ENCODE assay signal across 8 mouse cellular contexts in the genomic region with DNA sequence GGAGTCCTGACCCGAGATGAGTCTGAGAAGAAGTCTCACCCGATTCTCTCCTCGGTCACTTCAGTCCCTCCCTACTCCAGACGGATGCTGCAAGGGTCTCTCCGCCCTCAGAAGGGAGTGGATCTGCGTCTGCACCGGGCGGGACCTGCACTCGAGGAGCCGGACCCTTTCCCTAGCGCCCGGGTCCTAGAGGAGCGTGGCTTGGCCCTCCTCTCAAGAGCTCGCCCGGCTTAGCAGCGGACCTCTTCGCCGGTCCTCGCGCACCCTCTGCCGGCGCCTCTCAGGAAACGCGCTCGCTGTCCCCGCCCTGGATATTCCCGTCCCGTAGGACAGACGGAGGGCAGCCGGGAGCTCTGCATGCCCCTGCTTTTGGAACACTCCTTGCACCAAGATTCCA. TPM values are rescaled to one million over a fixed set of nuclear protein-coding genes. Genes with fewer than 3 reads are reported as not detected.
DNase-seq lines count a peak whose midpoint lies in the region; ATAC-seq and TF ChIP-seq lines count a peak whose summit lies in the region.

No protein-coding gene starts in this region.

- peaks cover 24% of the 10 kb centered on the region for H3K27me3 ChIP-seq in limb, embryonic 14.5 days (ENCODE audit: control insufficient read depth, insufficient read depth, low read length)
- H3K27me3 ChIP-seq in midbrain, embryonic 16.5 days (ENCODE audit: control insufficient read depth, insufficient read depth, low read depth, low read length) = peaks cover 40% of the 10 kb centered on the region
- peaks cover 1% of the 10 kb centered on the region; the same call in 1 of the 2 replicates for H3K27me3 ChIP-seq in spleen, adult 2 months (ENCODE audit: control insufficient read depth, insufficient read depth, low read length)

- WGBS in limb, embryonic 14.5 days = 0% methylated on average over 29 of the region's 30 CpGs
- WGBS in midbrain, embryonic 16.5 days = under 1% methylated on average over 30 of the region's 30 CpGs
- WGBS in spleen, adult 2 months = 1% methylated on average over 30 of the region's 30 CpGs

- peak overlapping the region; percentile 29 for H3K4me3 ChIP-seq in limb, embryonic 14.5 days (replicated peaks; ENCODE audit: low read length)
- H3K4me3 ChIP-seq in midbrain, embryonic 16.5 days (ENCODE audit: low read depth, low read length) = peak overlapping the region; percentile 34
- H3K4me3 ChIP-seq in spleen, adult 2 months (ENCODE audit: extremely low read depth, insufficient read depth, insufficient read length) = peak overlapping the region; percentile 53

- H3K9ac ChIP-seq in limb, embryonic 14.5 days (ENCODE audit: low read depth, low read length, severe bottlenecking) = peak overlapping the region; percentile 40
- H3K9ac ChIP-seq in midbrain, embryonic 16.5 days (ENCODE audit: low read depth, low read length) = peak overlapping the region; percentile 54

- ATAC-seq in limb, embryonic 14.5 days (ENCODE audit: low FRiP score, low read depth) = peak; percentile 76
- peak; percentile 69 for ATAC-seq in midbrain, embryonic 16.5 days

- H3K27ac ChIP-seq in limb, embryonic 14.5 days (replicated peaks; ENCODE audit: low read depth, low read length) = no peak overlapping the region
- no peak overlapping the region for H3K27ac ChIP-seq in midbrain, embryonic 16.5 days (ENCODE audit: low read length)
- H3K27ac ChIP-seq in spleen, adult 2 months (ENCODE audit: insufficient read depth, low read length) = no peak overlapping the region

- peak; percentile 85 for DNase-seq in layer of hippocampus, adult 11-12 months (ENCODE audit: low spot score)
- DNase-seq in layer of hippocampus, adult 9-10 months (ENCODE audit: low spot score) = no peak
- DNase-seq in embryo, embryonic 9.5 days (ENCODE audit: extremely low spot score) = peak; percentile 82
- DNase-seq in heart, adult 18-20 months = peak; percentile 81 to 88
- peak; percentile 84 for DNase-seq in kidney, adult 18-20 months
- peak; percentile 81 for DNase-seq in limb, embryonic 14.5 days (ENCODE audit: low spot score)
- DNase-seq in spleen, adult 2 months (ENCODE audit: low read depth in 1 of 2, low spot score in 2 of 2) = peak in 1 of 2 experiments; percentile 70

- peak; percentile 96 for TF ChIP-seq CTCF in spleen, adult 2 months (IDR thresholded peaks at IDR 0.05; ENCODE audit: extremely low read depth, insufficient read depth, insufficient read length, insufficient replicate concordance)

- no peak for TF ChIP-seq POLR2A in limb, embryonic 14.5 days (IDR thresholded peaks at IDR 0.05; ENCODE audit: borderline replicate concordance, extremely low read depth, insufficient read depth, insufficient read length)
- TF ChIP-seq POLR2A in spleen, adult 2 months (IDR thresholded peaks at IDR 0.05; ENCODE audit: low read depth, low read length) = no peak

- H3K4me1 ChIP-seq in limb, embryonic 14.5 days (ENCODE audit: control insufficient read depth, insufficient read depth, low read length) = peaks cover 5% of the 10 kb centered on the region; the same call in 1 of the 2 replicates
- H3K4me1 ChIP-seq in midbrain, embryonic 16.5 days (ENCODE audit: control insufficient read depth, insufficient read depth, low read length) = peaks cover 10% of the 10 kb centered on the region
- H3K4me1 ChIP-seq in spleen, adult 2 months (ENCODE audit: control insufficient read depth, insufficient read depth, insufficient read length) = 0 out of 2 replicates have a peak, but pooled peaks cover 4% of the 10 kb centered on the region

- no peaks in the 10 kb centered on the region for H3K36me3 ChIP-seq in limb, embryonic 14.5 days (ENCODE audit: control insufficient read depth, insufficient read depth, low read length)
- H3K36me3 ChIP-seq in midbrain, embryonic 16.5 days (ENCODE audit: control insufficient read depth, insufficient read depth, low read length) = no peaks in the 10 kb centered on the region
- no peaks in the 10 kb centered on the region for H3K36me3 ChIP-seq in spleen, adult 2 months (ENCODE audit: control insufficient read depth, insufficient read depth, low read length)

- H3K4me2 ChIP-seq in limb, embryonic 14.5 days (replicated peaks; ENCODE audit: low read depth, low read length, severe bottlenecking) = peak overlapping the region; percentile 62
- H3K4me2 ChIP-seq in midbrain, embryonic 16.5 days (ENCODE audit: low read length) = peak overlapping the region; percentile 82

- H3K9me3 ChIP-seq in limb, embryonic 14.5 days (ENCODE audit: control insufficient read depth, low read length) = no peaks in the 10 kb centered on the region
- H3K9me3 ChIP-seq in midbrain, embryonic 16.5 days (replicated peaks; ENCODE audit: control insufficient read depth, low read length, poor library complexity, severe bottlenecking) = no peaks in the 10 kb centered on the region

RNA-seq across cellular contexts. Expression of a gene that starts 15.4 kb away (rescaled TPM):
- 10 to 100 TPM; 10.3 to 10.4 TPM for total RNA-seq in heart, adult 18-20 months (2021)
- 12.5 and 14.5 TPM in 2 replicates for polyA plus RNA-seq in limb, embryonic 14.5 days (2012; rRNA removed)
- polyA plus RNA-seq in limb, embryonic 14.5 days (2014; fragmentation: Nextera tagmentation; extraction: Ambion mirVana) = 12.3 and 14.0 TPM in 2 replicates
- polyA plus RNA-seq in midbrain, embryonic 16.5 days (2015; fragmentation: Nextera tagmentation; extraction: Ambion mirVana) = 12.7 and 13.3 TPM in 2 replicates
- polyA plus RNA-seq in spleen, adult 2 months (2012; rRNA removed) = 9.0 and 10.7 TPM in 2 replicates

RNA-seq across cellular contexts. Expression of a gene that starts 15.5 kb away (rescaled TPM):
- 10 to 100 TPM; 19.8 to 19.9 TPM for total RNA-seq in heart, adult 18-20 months (2021)
- 12.1 and 15.9 TPM in 2 replicates for polyA plus RNA-seq in limb, embryonic 14.5 days (2012; rRNA removed)
- 39.6 and 41.2 TPM in 2 replicates for polyA plus RNA-seq in limb, embryonic 14.5 days (2014; fragmentation: Nextera tagmentation; extraction: Ambion mirVana)
- 66.9 and 75.8 TPM in 2 replicates for polyA plus RNA-seq in midbrain, embryonic 16.5 days (2015; fragmentation: Nextera tagmentation; extraction: Ambion mirVana)
- polyA plus RNA-seq in spleen, adult 2 months (2012; rRNA removed) = 2.3 and 5.5 TPM in 2 replicates
